Comparison of ENCODE assay signal across 8 mouse cellular contexts in the genomic region with DNA sequence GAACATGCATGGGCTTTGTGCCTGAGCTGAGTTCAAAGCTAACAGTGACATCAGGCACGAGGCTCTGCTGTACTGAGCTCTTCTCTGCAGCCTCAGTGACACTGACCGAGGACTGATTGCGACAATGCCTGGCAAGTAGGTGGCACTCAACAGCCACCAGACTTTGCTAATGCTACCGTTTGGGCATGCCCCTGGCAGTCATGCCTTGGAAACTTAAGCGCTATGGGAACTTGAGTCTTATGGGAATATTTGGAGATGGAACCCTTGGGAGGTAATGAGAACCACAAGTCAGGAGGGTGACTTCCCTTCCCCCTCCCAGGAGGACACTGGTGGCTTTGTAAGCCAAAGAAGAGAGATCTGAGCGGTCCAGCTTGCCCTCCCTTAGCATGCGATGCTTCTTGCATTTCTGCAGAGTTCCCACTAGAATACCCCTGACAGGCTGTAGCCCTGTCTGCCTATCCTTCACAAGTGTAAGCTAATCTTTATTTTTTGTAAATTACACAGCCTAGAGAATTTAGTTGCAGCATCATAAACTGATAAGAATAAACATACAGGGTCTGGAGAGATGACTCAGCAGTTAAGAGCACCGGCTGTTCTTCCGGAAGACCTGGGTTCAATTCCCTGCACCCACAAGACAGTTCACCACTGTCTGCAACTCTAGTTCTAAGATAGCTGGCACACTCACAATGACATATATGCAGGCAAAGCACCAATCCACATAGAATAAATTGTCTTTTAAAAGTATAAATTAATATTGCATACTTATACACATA.
DNase-seq lines count a peak whose midpoint lies in the region; ATAC-seq and TF ChIP-seq lines count a peak whose summit lies in the region.

No protein-coding gene starts in this region.

- H3K4me2 ChIP-seq in hindbrain, postnatal 0 days (ENCODE audit: low read depth, low read length): 0 out of 2 replicates have a peak overlapping the region, but pooled peaks have one; percentile 10
- no peak overlapping the region for H3K4me2 ChIP-seq in hindbrain, embryonic 13.5 days
- H3K4me2 ChIP-seq in liver, embryonic 13.5 days: peak overlapping the region; percentile 25; the same call in 1 of the 2 replicates

- no peaks in the 10 kb centered on the region for H3K4me1 ChIP-seq in hindbrain, postnatal 0 days (ENCODE audit: insufficient read depth, low read length)
- peaks cover 3% of the 10 kb centered on the region; the same call in 1 of the 2 replicates for H3K4me1 ChIP-seq in hindbrain, embryonic 13.5 days (replicated peaks)
- peaks cover 0 to 4% of the 10 kb centered on the region in 2 experiments; a peak in 1 of 4 replicates for H3K4me1 ChIP-seq in ES-E14 (ENCODE audit: control insufficient read depth in 2 of 2, insufficient read depth in 2 of 2, low read length in 2 of 2, poor library complexity in 1 of 2)
- peaks cover 11% of the 10 kb centered on the region for H3K4me1 ChIP-seq in liver, embryonic 13.5 days (replicated peaks)
- peaks cover 4% of the 10 kb centered on the region for H3K4me1 ChIP-seq in limb, embryonic 10.5 days

- in situ Hi-C loops in ES-E14 (cut with MboI; ENCODE audit: low sequenced_read_pairs in 2 of 2, unreplicated experiment in 2 of 2): no loop called here

- H3K9ac ChIP-seq in hindbrain, postnatal 0 days (replicated peaks; ENCODE audit: low read length): no peak overlapping the region
- no peak overlapping the region for H3K9ac ChIP-seq in hindbrain, embryonic 13.5 days
- no peak overlapping the region for H3K9ac ChIP-seq in ES-E14 (ENCODE audit: insufficient read depth, low read depth, low read length, poor library complexity, severe bottlenecking)
- H3K9ac ChIP-seq in liver, embryonic 13.5 days: no peak overlapping the region

- no peaks in the 10 kb centered on the region for H3K27me3 ChIP-seq in hindbrain, postnatal 0 days (ENCODE audit: insufficient read depth, low read length)
- H3K27me3 ChIP-seq in hindbrain, embryonic 13.5 days: no peaks in the 10 kb centered on the region; the same call in 1 of the 2 replicates
- no peaks in the 10 kb centered on the region for H3K27me3 ChIP-seq in liver, embryonic 13.5 days
- peaks cover 15% of the 10 kb centered on the region for H3K27me3 ChIP-seq in limb, embryonic 10.5 days (ENCODE audit: low read depth, poor library complexity, severe bottlenecking)

- 30% methylated on average over 9 of the region's 9 CpGs for WGBS in hindbrain, postnatal 0 days
- WGBS in hindbrain, embryonic 13.5 days: 42% methylated on average over 9 of the region's 9 CpGs
- 19% methylated on average over 9 of the region's 9 CpGs for WGBS in liver, embryonic 13.5 days (ENCODE audit: insufficient replicate concordance)
- WGBS in limb, embryonic 10.5 days: 34% methylated on average over 9 of the region's 9 CpGs

- H3K36me3 ChIP-seq in hindbrain, postnatal 0 days (ENCODE audit: insufficient read depth, low read length): no peaks in the 10 kb centered on the region
- H3K36me3 ChIP-seq in hindbrain, embryonic 13.5 days: no peaks in the 10 kb centered on the region
- no peaks in the 10 kb centered on the region for H3K36me3 ChIP-seq in ES-E14 (ENCODE audit: control insufficient read depth, insufficient read depth, low read length, poor library complexity, severe bottlenecking)
- no peaks in the 10 kb centered on the region for H3K36me3 ChIP-seq in liver, embryonic 13.5 days
- H3K36me3 ChIP-seq in limb, embryonic 10.5 days: no peaks in the 10 kb centered on the region

- DNase-seq in hindbrain, postnatal 0 days (ENCODE audit: low spot score): peak; percentile 45
- DNase-seq in ES-E14 (ENCODE audit: low read depth, low spot score): no peak
- peak; percentile 21 for DNase-seq in cerebellum, adult 11-12 months
- DNase-seq in liver, embryonic 13.5 days: peak; percentile 25
- no peak for DNase-seq in testis, postnatal 14 days (ENCODE audit: low spot score)
- DNase-seq in limb, embryonic 10.5 days (ENCODE audit: low spot score): no peak
- no peak for DNase-seq in right cerebral cortex, adult 2 months (ENCODE audit: low spot score in 2 of 2)

- H3K27ac ChIP-seq in hindbrain, postnatal 0 days: no peak overlapping the region
- no peak overlapping the region for H3K27ac ChIP-seq in hindbrain, embryonic 13.5 days
- no peak overlapping the region for H3K27ac ChIP-seq in ES-E14 (ENCODE audit: insufficient read depth, low read depth, low read length, poor library complexity, severe bottlenecking)
- no peak overlapping the region for H3K27ac ChIP-seq in liver, embryonic 13.5 days
- H3K27ac ChIP-seq in limb, embryonic 10.5 days: no peak overlapping the region

- H3K9me3 ChIP-seq in hindbrain, postnatal 0 days (ENCODE audit: low read length): no peaks in the 10 kb centered on the region
- no peaks in the 10 kb centered on the region for H3K9me3 ChIP-seq in hindbrain, embryonic 13.5 days
- no peaks in the 10 kb centered on the region for H3K9me3 ChIP-seq in ES-E14 (ENCODE audit: control insufficient read depth, insufficient read depth, low read depth, low read length)
- no peaks in the 10 kb centered on the region for H3K9me3 ChIP-seq in liver, embryonic 13.5 days (replicated peaks)
- H3K9me3 ChIP-seq in limb, embryonic 10.5 days (replicated peaks): no peaks in the 10 kb centered on the region

- TF ChIP-seq CTCF in hindbrain, postnatal 0 days (IDR thresholded peaks at IDR 0.05; ENCODE audit: low read depth): peak; percentile 48

- 0 out of 2 replicates have a peak overlapping the region, but pooled peaks have one; percentile 1 for H3K4me3 ChIP-seq in hindbrain, postnatal 0 days (ENCODE audit: low read length)
- no peak overlapping the region for H3K4me3 ChIP-seq in hindbrain, embryonic 13.5 days
- no peak overlapping the region for H3K4me3 ChIP-seq in ES-E14 (ENCODE audit: insufficient read depth in 1 of 2, low read depth in 1 of 2, low read length in 2 of 2, poor library complexity in 1 of 2, severe bottlenecking in 1 of 2)
- H3K4me3 ChIP-seq in liver, embryonic 13.5 days (replicated peaks): no peak overlapping the region
- no peak overlapping the region for H3K4me3 ChIP-seq in limb, embryonic 10.5 days

- ATAC-seq in hindbrain, postnatal 0 days: peak; percentile 31; the same call in 1 of the 2 replicates
- no peak for ATAC-seq in hindbrain, embryonic 13.5 days (ENCODE audit: low FRiP score)
- peak; percentile 62 for ATAC-seq in liver, embryonic 13.5 days (ENCODE audit: low read depth)

TF ChIP-seq in ES-E14, 5 proteins besides CTCF, POLR2A, EP300 and RAD21:
- TF ChIP-seq MAFK (IDR thresholded peaks at IDR 0.05; ENCODE audit: insufficient read depth, low read depth, low read length) (peak; percentile 77), ZC3H11A (IDR thresholded peaks at IDR 0.05; ENCODE audit: borderline replicate concordance, low read depth, low read length) (no peak)

Comparison
In these comparisons a context has a peak if more than half of its experiments do, and no peak if none do; other contexts are left out.
1. DNase-seq: peak in hindbrain, postnatal 0 days (single experiment), cerebellum, adult 11-12 months (single experiment) and liver, embryonic 13.5 days (single experiment); none in ES-E14 (single experiment), testis, postnatal 14 days (single experiment), limb, embryonic 10.5 days (single experiment) and right cerebral cortex, adult 2 months (0 of 2).